Mouse (Mus musculus): ENCODE data around the gene Usp45. TPM values are rescaled to one million over a fixed set of nuclear protein-coding genes. Genes with fewer than 3 reads are reported as not detected.

The Usp45 gene
- polyA plus RNA-seq, 1 experiment from 2014 or later: 10.5 TPM

GRCm38 (mm10) chr4:21879565-21880220, 112.7 kb downstream of the Usp45 start, which contains the start of gene Coq3:
Gene Coq3 (plus strand): TSS chr4:21879673.
- H3K4me3 ChIP-seq (ENCODE audit: low read depth, low read length): peak within 1 kb of the TSS; percentile 80
- WGBS: under 1% methylated on average over 33 of the region's 51 CpGs
- peaks cover 4% of the 10 kb centered on the region; the same call in 1 of the 2 replicates for H3K4me1 ChIP-seq (ENCODE audit: control insufficient read depth, insufficient read depth, low read length)
- H3K9ac ChIP-seq (ENCODE audit: low read depth, low read length): peak within 1 kb of the TSS; percentile 80
- peak; percentile 92 for DNase-seq (ENCODE audit: low spot score)
- no peaks in the 10 kb centered on the region for H3K27me3 ChIP-seq (replicated peaks; ENCODE audit: control insufficient read depth, insufficient read depth, low read length)
- H3K27ac ChIP-seq (replicated peaks; ENCODE audit: low read depth, low read length): peak within 1 kb of the TSS; percentile 93
- peak; percentile 92 for ATAC-seq (ENCODE audit: low read depth)
- no peaks in the 10 kb centered on the region for H3K9me3 ChIP-seq (ENCODE audit: control insufficient read depth, low read length)
- H3K36me3 ChIP-seq (ENCODE audit: control insufficient read depth, insufficient read depth, low read length): peaks cover 12% of the 10 kb centered on the region
- peak within 1 kb of the TSS; percentile 69 for H3K4me2 ChIP-seq (ENCODE audit: low read depth, low read length)

GRCm38 (mm10) chr4:21882806-21883205, 115.8 kb downstream of the Usp45 start:
- Histone ChIP-seq H3K36me3 (ENCODE audit: control insufficient read depth, insufficient read depth, low read length) (no peaks in the 10 kb centered on the region), H3K4me1 (ENCODE audit: control insufficient read depth, insufficient read depth, low read length) (peaks cover 4% of the 10 kb centered on the region; the same call in 1 of the 2 replicates), H3K9me3 (ENCODE audit: control insufficient read depth, low read length) (no peaks in the 10 kb centered on the region), H3K9ac (ENCODE audit: low read depth, low read length) (no peak overlapping the region), H3K27me3 (replicated peaks; ENCODE audit: control insufficient read depth, insufficient read depth, low read length) (no peaks in the 10 kb centered on the region), H3K4me3 (ENCODE audit: low read depth, low read length) (no peak overlapping the region), H3K27ac (replicated peaks; ENCODE audit: low read depth, low read length) (no peak overlapping the region), H3K4me2 (ENCODE audit: low read depth, low read length) (no peak overlapping the region)
- WGBS: 95% methylated on average over 6 of the region's 6 CpGs
- ATAC-seq (ENCODE audit: low read depth) (no peak), DNase-seq (ENCODE audit: low spot score) (no peak)

- Histone ChIP-seq H3K4me1 (ENCODE audit: control insufficient read depth, insufficient read depth, low read length) (no peaks in the 10 kb centered on the region), H3K27me3 (replicated peaks; ENCODE audit: control insufficient read depth, insufficient read depth, low read length) (no peaks in the 10 kb centered on the region), H3K9me3 (ENCODE audit: control insufficient read depth, low read length) (no peaks in the 10 kb centered on the region), H3K9ac (ENCODE audit: low read depth, low read length) (no peak overlapping the region), H3K36me3 (ENCODE audit: control insufficient read depth, insufficient read depth, low read length) (no peaks in the 10 kb centered on the region), H3K4me3 (ENCODE audit: low read depth, low read length) (no peak overlapping the region), H3K4me2 (ENCODE audit: low read depth, low read length) (no peak overlapping the region), H3K27ac (replicated peaks; ENCODE audit: low read depth, low read length) (no peak overlapping the region)
- ATAC-seq (ENCODE audit: low read depth) (no peak), DNase-seq (ENCODE audit: low spot score) (peak; percentile 12)
- WGBS: 76% methylated on average over 8 of the region's 8 CpGs
These were observed 118.9 kb downstream of the Usp45 start for GRCm38 (mm10) chr4:21885831-21886230.

Other genes starting within 250 kb of the Usp45 start
- not detected in 2 replicates for gene Prdm13, start 81.2 kb upstream of the Usp45 start, polyA plus RNA-seq (2014; fragmentation: Nextera tagmentation; extraction: Ambion mirVana)
- 42.1 and 42.7 TPM in 2 replicates for gene Ccnc, start 39.5 kb upstream of the Usp45 start, polyA plus RNA-seq (2014; fragmentation: Nextera tagmentation; extraction: Ambion mirVana)
- gene Tstd3, start 56 bp downstream of the Usp45 start, polyA plus RNA-seq (2014; fragmentation: Nextera tagmentation; extraction: Ambion mirVana): 8.9 and 10.3 TPM in 2 replicates
- gene Pnisr, start 80.4 kb downstream of the Usp45 start, polyA plus RNA-seq (2014; fragmentation: Nextera tagmentation; extraction: Ambion mirVana): 114 and 122 TPM in 2 replicates
- gene Coq3, start 112.5 kb downstream of the Usp45 start, polyA plus RNA-seq (2014; fragmentation: Nextera tagmentation; extraction: Ambion mirVana): 12.6 and 12.7 TPM in 2 replicates
- gene Faxc, start 164.2 kb downstream of the Usp45 start, polyA plus RNA-seq (2014; fragmentation: Nextera tagmentation; extraction: Ambion mirVana): 8.1 and 8.7 TPM in 2 replicates

All from embryonic facial prominence, embryonic 14.5 days (tissue).